Mouse (Mus musculus) gastrocnemius, adult 18-20 months (tissue): ENCODE measurements around the gene Btbd8. TPM values are rescaled to one million over a fixed set of nuclear protein-coding genes. Genes with fewer than 3 reads are reported as not detected.

Experiments used
- DNase-seq: peaks from one replicate; pipeline ENCODE4 v3.0.0; 2021; ENCODE audit warnings: low spot score
- total RNA-seq, 2 experiments: library from RNA; stranded (reverse); gene quantifications; 2 replicates each; pipeline ENCODE4 v1.2.3; 2021

Btbd8 gene
- total RNA-seq, 2 experiments from 2014 or later: 6.8 to 7.4 TPM

- DNase-seq: no peak
Measured at GRCm38 (mm10) chr5:107515453-107515852, 77.7 kb downstream of the Btbd8 start.

- no peak for DNase-seq
Measured at GRCm38 (mm10) chr5:107516087-107516486, 78.3 kb downstream of the Btbd8 start.

GRCm38 (mm10) chr5:107518602-107519001 is 80.8 kb downstream of the Btbd8 start:
- DNase-seq: no peak

GRCm38 (mm10) chr5:107521386-107521785 is 83.6 kb downstream of the Btbd8 start:
- no peak for DNase-seq

- DNase-seq: peak; percentile 21
Measured at GRCm38 (mm10) chr5:107521897-107522296, 84.1 kb downstream of the Btbd8 start.

GRCm38 (mm10) chr5:107524281-107524680 is 86.5 kb downstream of the Btbd8 start:
- no peak for DNase-seq

- DNase-seq: no peak
Measured at GRCm38 (mm10) chr5:107528856-107529255, 91.1 kb downstream of the Btbd8 start.

- DNase-seq: no peak
Measured at GRCm38 (mm10) chr5:107533590-107533989, 95.8 kb downstream of the Btbd8 start.

GRCm38 (mm10) chr5:107534581-107534980 is 96.8 kb downstream of the Btbd8 start, which contains the start of gene 1700028K03Rik:
TSS of gene 1700028K03Rik (plus strand) at chr5:107534709.
- DNase-seq: no peak

- peak; percentile 74 for DNase-seq
Measured at GRCm38 (mm10) chr5:107541696-107542095, 103.9 kb downstream of the Btbd8 start.

- DNase-seq: no peak
Measured at GRCm38 (mm10) chr5:107545927-107546326, 108.1 kb downstream of the Btbd8 start.

GRCm38 (mm10) chr5:107547955-107548354 is 110.2 kb downstream of the Btbd8 start:
- DNase-seq: no peak

GRCm38 (mm10) chr5:107548444-107548843 is 110.6 kb downstream of the Btbd8 start:
- no peak for DNase-seq

- no peak for DNase-seq
Measured at GRCm38 (mm10) chr5:107554336-107554735, 116.5 kb downstream of the Btbd8 start.

GRCm38 (mm10) chr5:107556969-107557368 is 119.2 kb downstream of the Btbd8 start:
- DNase-seq: no peak

Other genes with a start within 250 kb of the Btbd8 start
- 10 to 100 TPM; 14.5 to 15.8 TPM for gene Tgfbr3, start 148.4 kb upstream of the Btbd8 start, total RNA-seq
- 1 to 10 TPM; 1.8 to 2.3 TPM for gene Brdt, start 106.8 kb upstream of the Btbd8 start, total RNA-seq
- under 1 TPM; 0.24 to 0.89 TPM for gene Ephx4, start 35.3 kb upstream of the Btbd8 start, total RNA-seq
- gene Lpcat2b, start 6.4 kb upstream of the Btbd8 start, total RNA-seq: not detected
- not detected for gene Gm42669, start 69.6 kb downstream of the Btbd8 start, total RNA-seq
- gene 1700028K03Rik, start 96.7 kb downstream of the Btbd8 start, total RNA-seq: under 1 TPM in 1 of 2 experiments, not detected in 1; 0.05 TPM
- gene Rpap2, start 159.4 kb downstream of the Btbd8 start, total RNA-seq: 10 to 100 TPM; 11.9 to 12.5 TPM
- gene Glmn, start 159.9 kb downstream of the Btbd8 start, total RNA-seq: 1 to 10 TPM; 4.7 to 6.5 TPM